Mouse (Mus musculus): ENCODE data around the gene Wnk1. TPM values are rescaled to one million over a fixed set of nuclear protein-coding genes. Genes with fewer than 3 reads are reported as not detected.
A peak's percentile ranks its signal among the peaks of the same experiment; 100 is the strongest.

The Wnk1 gene
- polyA plus RNA-seq, 1 experiment from 2014 or later = 49.3 TPM

DNA sequence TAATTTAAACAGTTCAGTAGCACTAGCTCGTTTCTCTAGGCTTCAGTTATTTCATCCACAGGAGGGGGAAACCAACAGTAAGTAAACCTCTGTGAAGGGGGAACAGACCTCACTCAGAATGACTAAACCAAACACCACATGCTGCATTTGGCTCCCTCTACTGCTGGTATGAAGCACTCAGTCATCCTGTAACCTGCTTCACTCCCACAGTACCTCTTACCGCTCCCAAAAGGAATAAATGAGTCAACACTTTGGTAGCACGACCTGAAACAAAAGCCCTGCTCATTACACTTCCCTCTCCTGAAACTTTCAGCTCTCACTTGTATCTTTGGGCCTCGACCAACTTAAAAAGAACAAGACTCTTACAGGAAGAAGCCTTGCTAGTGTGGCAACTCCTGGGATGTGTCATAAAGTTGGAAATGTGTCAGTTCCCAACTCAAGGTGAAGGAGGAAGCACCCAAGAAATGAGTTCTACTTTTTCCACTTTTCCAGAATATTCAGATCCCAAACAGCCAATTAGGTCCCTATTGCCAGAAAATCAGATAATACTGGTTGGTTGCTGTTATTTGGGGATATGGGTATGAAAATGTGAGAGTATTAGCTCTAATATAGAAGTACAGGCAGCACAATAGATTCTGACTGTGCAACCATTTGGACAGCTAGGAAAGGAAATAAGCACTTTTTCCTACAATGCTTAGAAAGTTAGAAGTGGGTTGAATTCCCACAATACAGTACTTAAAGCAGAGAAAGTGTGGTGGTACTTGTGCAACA, 114.1 kb downstream of the Wnk1 start:
- WGBS = 39% methylated on average over 4 of the region's 4 CpGs
- Histone ChIP-seq H3K4me2 (ENCODE audit: low read depth, low read length) (no peak overlapping the region), H3K9ac (ENCODE audit: low read length) (no peak overlapping the region), H3K36me3 (ENCODE audit: control insufficient read depth, insufficient read depth) (peaks cover 53% of the 10 kb centered on the region), H3K9me3 (replicated peaks; ENCODE audit: control insufficient read depth, low read length) (no peaks in the 10 kb centered on the region), H3K27me3 (ENCODE audit: control insufficient read depth, insufficient read depth, low read length) (no peaks in the 10 kb centered on the region), H3K4me3 (ENCODE audit: low read length) (no peak overlapping the region), H3K27ac (ENCODE audit: low read length) (no peak overlapping the region; the same call in 1 of the 2 replicates), H3K4me1 (ENCODE audit: control insufficient read depth, insufficient read depth, low read length) (no peaks in the 10 kb centered on the region)
- ATAC-seq (replicated peaks; ENCODE audit: extremely low read depth, insufficient read depth, low FRiP score) = 0 out of 2 replicates have a peak, but pooled peaks have one; percentile 50

GRCm38 (mm10) chr6:119922544-119922943, 115.9 kb downstream of the Wnk1 start:
- Histone ChIP-seq H3K36me3 (ENCODE audit: control insufficient read depth, insufficient read depth) (peaks cover 44% of the 10 kb centered on the region), H3K4me3 (ENCODE audit: low read length) (no peak overlapping the region), H3K27me3 (ENCODE audit: control insufficient read depth, insufficient read depth, low read length) (no peaks in the 10 kb centered on the region), H3K4me2 (ENCODE audit: low read depth, low read length) (no peak overlapping the region), H3K9me3 (replicated peaks; ENCODE audit: control insufficient read depth, low read length) (no peaks in the 10 kb centered on the region), H3K4me1 (ENCODE audit: control insufficient read depth, insufficient read depth, low read length) (no peaks in the 10 kb centered on the region), H3K9ac (ENCODE audit: low read length) (no peak overlapping the region), H3K27ac (ENCODE audit: low read length) (no peak overlapping the region)
- ATAC-seq (replicated peaks; ENCODE audit: extremely low read depth, insufficient read depth, low FRiP score) = no peak
- 92% methylated on average over 4 of the region's 4 CpGs for WGBS

- H3K36me3 ChIP-seq (ENCODE audit: control insufficient read depth, insufficient read depth) = peaks cover 43% of the 10 kb centered on the region
Measured at GRCm38 (mm10) chr6:119922136-119922535, 116.3 kb downstream of the Wnk1 start.

GRCm38 (mm10) chr6:119918561-119919181, 119.8 kb downstream of the Wnk1 start:
- Histone ChIP-seq H3K4me1 (ENCODE audit: control insufficient read depth, insufficient read depth, low read length) (no peaks in the 10 kb centered on the region), H3K27me3 (ENCODE audit: control insufficient read depth, insufficient read depth, low read length) (no peaks in the 10 kb centered on the region), H3K36me3 (ENCODE audit: control insufficient read depth, insufficient read depth) (peaks cover 32% of the 10 kb centered on the region), H3K4me2 (ENCODE audit: low read depth, low read length) (no peak overlapping the region), H3K9me3 (replicated peaks; ENCODE audit: control insufficient read depth, low read length) (no peaks in the 10 kb centered on the region), H3K27ac (ENCODE audit: low read length) (no peak overlapping the region), H3K9ac (ENCODE audit: low read length) (no peak overlapping the region), H3K4me3 (ENCODE audit: low read length) (no peak overlapping the region)
- 75% methylated on average over 16 of the region's 16 CpGs for WGBS
- ATAC-seq (replicated peaks; ENCODE audit: extremely low read depth, insufficient read depth, low FRiP score) = 0 out of 2 replicates have a peak, but pooled peaks have one; percentile 23

More at GRCm38 (mm10) chr6:119922136-119922535, 116.3 kb downstream of the Wnk1 start:
- Histone ChIP-seq H3K27ac (ENCODE audit: low read length) (no peak overlapping the region), H3K4me1 (ENCODE audit: control insufficient read depth, insufficient read depth, low read length) (no peaks in the 10 kb centered on the region), H3K4me2 (ENCODE audit: low read depth, low read length) (no peak overlapping the region), H3K9ac (ENCODE audit: low read length) (no peak overlapping the region), H3K27me3 (ENCODE audit: control insufficient read depth, insufficient read depth, low read length) (no peaks in the 10 kb centered on the region), H3K9me3 (replicated peaks; ENCODE audit: control insufficient read depth, low read length) (no peaks in the 10 kb centered on the region), H3K4me3 (ENCODE audit: low read length) (no peak overlapping the region)
- ATAC-seq (replicated peaks; ENCODE audit: extremely low read depth, insufficient read depth, low FRiP score) = no peak
- WGBS = 82% methylated on average over 3 of the region's 3 CpGs

GRCm38 (mm10) chr6:119915710-119916109, 122.8 kb downstream of the Wnk1 start:
- no peak overlapping the region for H3K4me2 ChIP-seq (ENCODE audit: low read depth, low read length)
- no peak overlapping the region for H3K27ac ChIP-seq (ENCODE audit: low read length)
- H3K4me1 ChIP-seq (ENCODE audit: control insufficient read depth, insufficient read depth, low read length) = no peaks in the 10 kb centered on the region
- H3K9me3 ChIP-seq (replicated peaks; ENCODE audit: control insufficient read depth, low read length) = no peaks in the 10 kb centered on the region
- ATAC-seq (replicated peaks; ENCODE audit: extremely low read depth, insufficient read depth, low FRiP score) = no peak
- no peaks in the 10 kb centered on the region for H3K27me3 ChIP-seq (ENCODE audit: control insufficient read depth, insufficient read depth, low read length)
- H3K4me3 ChIP-seq (ENCODE audit: low read length) = no peak overlapping the region
- no peak overlapping the region for H3K9ac ChIP-seq (ENCODE audit: low read length)
- 89% methylated on average over 5 of the region's 5 CpGs for WGBS
- peaks cover 50% of the 10 kb centered on the region for H3K36me3 ChIP-seq (ENCODE audit: control insufficient read depth, insufficient read depth)

DNA sequence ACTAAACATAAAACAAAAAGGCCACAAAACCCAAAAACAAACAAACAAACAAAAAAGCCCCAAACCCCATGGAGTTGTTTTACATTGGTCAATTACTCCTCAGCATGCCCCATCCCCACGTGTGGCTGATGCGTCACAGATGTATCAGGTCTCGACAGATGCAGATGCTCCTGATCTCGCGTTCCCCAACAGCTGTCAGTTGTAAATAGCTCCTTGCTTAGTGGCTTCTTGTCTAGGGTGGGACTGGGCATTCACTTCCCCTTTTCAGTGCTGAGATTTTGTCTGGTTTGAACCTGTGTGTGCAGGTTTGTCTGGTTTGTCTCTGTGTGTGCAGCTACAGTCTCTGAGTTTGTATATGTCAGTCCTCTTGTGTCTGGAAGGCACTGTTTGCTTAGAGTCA, 126.4 kb downstream of the Wnk1 start:
- Histone ChIP-seq H3K27me3 (ENCODE audit: control insufficient read depth, insufficient read depth, low read length) (no peaks in the 10 kb centered on the region), H3K36me3 (ENCODE audit: control insufficient read depth, insufficient read depth) (peaks cover 34% of the 10 kb centered on the region), H3K4me1 (ENCODE audit: control insufficient read depth, insufficient read depth, low read length) (no peaks in the 10 kb centered on the region; the same call in 1 of the 2 replicates), H3K9ac (ENCODE audit: low read length) (no peak overlapping the region), H3K4me3 (ENCODE audit: low read length) (no peak overlapping the region), H3K4me2 (ENCODE audit: low read depth, low read length) (no peak overlapping the region), H3K27ac (ENCODE audit: low read length) (no peak overlapping the region), H3K9me3 (replicated peaks; ENCODE audit: control insufficient read depth, low read length) (no peaks in the 10 kb centered on the region)
- no peak for ATAC-seq (replicated peaks; ENCODE audit: extremely low read depth, insufficient read depth, low FRiP score)
- WGBS = 62% methylated on average over 5 of the region's 5 CpGs

DNA sequence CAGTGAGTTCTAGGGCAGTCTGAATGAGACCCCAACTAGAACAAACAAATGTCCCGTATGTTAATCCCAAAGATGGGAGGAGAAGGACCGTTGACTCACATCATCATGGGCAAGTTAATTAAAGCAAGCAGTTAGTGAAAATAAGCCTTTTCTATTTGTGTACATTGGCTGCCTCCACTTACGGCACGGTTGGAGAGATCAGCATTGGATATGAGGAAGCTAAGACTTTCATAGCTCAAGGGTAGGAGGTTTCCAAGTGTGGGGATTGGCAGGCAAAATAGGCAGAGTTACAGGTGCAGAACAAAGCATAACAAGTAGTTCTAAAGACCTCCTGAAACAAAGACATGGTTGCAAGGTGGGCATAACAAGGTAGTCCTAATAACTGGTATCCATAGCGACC, 133.0 kb downstream of the Wnk1 start:
- Histone ChIP-seq H3K9me3 (replicated peaks; ENCODE audit: control insufficient read depth, low read length) (no peaks in the 10 kb centered on the region), H3K27me3 (ENCODE audit: control insufficient read depth, insufficient read depth, low read length) (no peaks in the 10 kb centered on the region), H3K27ac (ENCODE audit: low read length) (no peak overlapping the region), H3K4me1 (ENCODE audit: control insufficient read depth, insufficient read depth, low read length) (peaks cover 4% of the 10 kb centered on the region), H3K36me3 (ENCODE audit: control insufficient read depth, insufficient read depth) (no peaks in the 10 kb centered on the region), H3K4me3 (ENCODE audit: low read length) (no peak overlapping the region), H3K9ac (ENCODE audit: low read length) (no peak overlapping the region), H3K4me2 (ENCODE audit: low read depth, low read length) (no peak overlapping the region)
- no peak for ATAC-seq (replicated peaks; ENCODE audit: extremely low read depth, insufficient read depth, low FRiP score)
- WGBS = 92% methylated on average over 5 of the region's 5 CpGs

DNA sequence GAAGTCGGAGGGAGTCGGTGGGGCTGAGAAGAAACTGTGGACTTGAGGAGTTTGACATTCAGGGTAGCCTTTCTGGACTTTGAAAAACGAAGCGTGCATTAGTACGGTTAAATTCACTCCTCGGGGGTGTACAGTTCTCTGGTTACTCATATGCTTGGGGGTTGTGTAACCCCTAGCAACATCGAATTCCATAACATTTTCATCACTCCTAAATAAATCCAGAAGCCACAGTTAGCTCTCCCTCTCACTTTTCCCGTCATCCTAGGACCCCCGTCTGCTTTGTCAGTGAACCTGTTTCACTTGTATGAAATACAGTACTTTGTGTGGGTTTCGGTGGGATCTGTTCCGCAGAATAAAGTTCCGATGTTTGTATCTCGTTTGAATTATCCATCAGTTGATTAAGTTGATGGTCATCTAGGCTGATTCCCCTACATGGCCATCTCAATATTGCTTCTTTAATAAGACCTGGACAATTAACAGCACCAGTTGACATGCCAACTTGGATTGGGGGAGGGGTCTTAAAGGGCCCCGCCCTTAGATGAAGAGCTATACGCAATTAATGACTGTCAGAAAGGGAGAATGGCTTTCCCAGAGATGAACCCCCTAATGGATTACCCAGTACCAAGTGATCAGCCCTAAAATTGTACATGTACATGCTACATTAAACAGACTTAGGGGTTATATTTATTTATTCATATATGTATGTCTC, 135.2 kb downstream of the Wnk1 start:
- no peaks in the 10 kb centered on the region for H3K36me3 ChIP-seq (ENCODE audit: control insufficient read depth, insufficient read depth)
- WGBS = 18% methylated on average over 15 of the region's 15 CpGs

More for the DNA sequence above, 135.2 kb downstream of the Wnk1 start:
- no peaks in the 10 kb centered on the region for H3K9me3 ChIP-seq (replicated peaks; ENCODE audit: control insufficient read depth, low read length)
- H3K9ac ChIP-seq (ENCODE audit: low read length) = peak overlapping the region; percentile 86
- peak overlapping the region; percentile 91 for H3K4me2 ChIP-seq (ENCODE audit: low read depth, low read length)
- ATAC-seq (replicated peaks; ENCODE audit: extremely low read depth, insufficient read depth, low FRiP score) = no peak
- peak overlapping the region; percentile 76 for H3K4me3 ChIP-seq (ENCODE audit: low read length)
- peak overlapping the region; percentile 95 for H3K27ac ChIP-seq (ENCODE audit: low read length)
- no peaks in the 10 kb centered on the region for H3K27me3 ChIP-seq (ENCODE audit: control insufficient read depth, insufficient read depth, low read length)
- peaks cover 4% of the 10 kb centered on the region for H3K4me1 ChIP-seq (ENCODE audit: control insufficient read depth, insufficient read depth, low read length)

All from heart, embryonic 16.5 days (tissue).